Mouse (Mus musculus): ENCODE measurements at regions not wholly inside any gene's neighbourhood (a gene's known extent, or its start where the extent isn't known, plus 50 kb on each side); places are given as distances from the start of the nearest gene placed in this dataset.

GRCm38 (mm10) chr13:70282731-70283130 lies 354.7 kb downstream of the Ice1 start:
- Histone ChIP-seq H3K9me3 (ENCODE audit: control insufficient read depth, low read length) (no peaks in the 10 kb centered on the region), H3K36me3 (ENCODE audit: control insufficient read depth, insufficient read depth, low read length) (no peaks in the 10 kb centered on the region), H3K27ac (replicated peaks; ENCODE audit: low read depth, low read length) (peak overlapping the region; percentile 13; the same call in 1 of the 2 replicates), H3K9ac (replicated peaks; ENCODE audit: low read length) (no peak overlapping the region), H3K27me3 (ENCODE audit: control insufficient read depth, insufficient read depth, low read length) (no peaks in the 10 kb centered on the region), H3K4me1 (ENCODE audit: control insufficient read depth, insufficient read depth, low read length) (peaks cover 8% of the 10 kb centered on the region), H3K4me2 (ENCODE audit: low read length) (no peak overlapping the region), H3K4me3 (replicated peaks; ENCODE audit: low read depth, low read length) (no peak overlapping the region)
- DNase-seq (no peak), ATAC-seq (ENCODE audit: low FRiP score, low TSS enrichment) (no peak)
- WGBS = 46% methylated on average over 4 of the region's 4 CpGs

GRCm38 (mm10) chr13:70283231-70283630 lies 354.2 kb downstream of the Ice1 start:
- Histone ChIP-seq H3K36me3 (ENCODE audit: control insufficient read depth, insufficient read depth, low read length) (no peaks in the 10 kb centered on the region), H3K4me2 (ENCODE audit: low read length) (no peak overlapping the region), H3K9ac (replicated peaks; ENCODE audit: low read length) (no peak overlapping the region), H3K27ac (replicated peaks; ENCODE audit: low read depth, low read length) (peak overlapping the region; percentile 13; the same call in 1 of the 2 replicates), H3K9me3 (ENCODE audit: control insufficient read depth, low read length) (no peaks in the 10 kb centered on the region), H3K4me3 (replicated peaks; ENCODE audit: low read depth, low read length) (no peak overlapping the region), H3K27me3 (ENCODE audit: control insufficient read depth, insufficient read depth, low read length) (no peaks in the 10 kb centered on the region), H3K4me1 (ENCODE audit: control insufficient read depth, insufficient read depth, low read length) (peaks cover 7% of the 10 kb centered on the region)
- ATAC-seq (ENCODE audit: low FRiP score, low TSS enrichment) = no peak
- no peak for DNase-seq
- 37% methylated on average over 5 of the region's 5 CpGs for WGBS

DNA sequence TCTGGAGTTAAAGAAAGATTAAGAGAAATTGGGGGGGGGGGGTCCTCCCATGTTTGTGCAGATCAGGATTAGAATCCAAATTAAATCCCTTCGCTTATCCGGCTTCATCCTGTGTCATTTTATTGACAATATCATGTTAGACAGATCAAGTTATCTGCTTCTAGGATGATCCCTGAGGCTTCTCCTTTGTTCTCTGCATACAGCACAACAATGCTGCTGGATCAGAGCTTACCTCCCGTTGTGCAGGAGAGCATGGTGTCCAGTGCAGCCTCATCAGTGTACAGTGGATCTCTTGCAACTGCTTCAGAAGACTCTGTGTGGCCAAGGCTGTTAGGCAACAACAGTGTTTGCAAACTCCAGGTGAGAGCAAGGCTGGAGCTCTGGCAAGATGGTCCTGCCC lies 344.7 kb downstream of the Ice1 start:
- H3K27ac ChIP-seq (replicated peaks; ENCODE audit: low read depth, low read length) = no peak overlapping the region
- H3K4me3 ChIP-seq (replicated peaks; ENCODE audit: low read depth, low read length) = no peak overlapping the region
- no peak overlapping the region for H3K9ac ChIP-seq (replicated peaks; ENCODE audit: low read length)
- peak; percentile 64 for DNase-seq
- no peaks in the 10 kb centered on the region for H3K36me3 ChIP-seq (ENCODE audit: control insufficient read depth, insufficient read depth, low read length)
- no peaks in the 10 kb centered on the region for H3K27me3 ChIP-seq (ENCODE audit: control insufficient read depth, insufficient read depth, low read length)
- WGBS = 14% methylated on average over 3 of the region's 3 CpGs
- H3K9me3 ChIP-seq (ENCODE audit: control insufficient read depth, low read length) = peaks cover 1% of the 10 kb centered on the region; the same call in 1 of the 2 replicates
- H3K4me2 ChIP-seq (ENCODE audit: low read length) = no peak overlapping the region
- no peaks in the 10 kb centered on the region; the same call in 1 of the 2 replicates for H3K4me1 ChIP-seq (ENCODE audit: control insufficient read depth, insufficient read depth, low read length)
- no peak for ATAC-seq (ENCODE audit: low FRiP score, low TSS enrichment)

GRCm38 (mm10) chr13:70303953-70304525 lies 333.4 kb downstream of the Ice1 start:
- no peak overlapping the region for H3K4me3 ChIP-seq (replicated peaks; ENCODE audit: low read depth, low read length)
- H3K9me3 ChIP-seq (ENCODE audit: control insufficient read depth, low read length) = no peaks in the 10 kb centered on the region
- ATAC-seq (ENCODE audit: low FRiP score, low TSS enrichment) (no peak), DNase-seq (no peak)
- no peak overlapping the region for H3K9ac ChIP-seq (replicated peaks; ENCODE audit: low read length)
- 66% methylated on average over 5 of the region's 5 CpGs for WGBS
- H3K4me2 ChIP-seq (ENCODE audit: low read length) = no peak overlapping the region
- H3K36me3 ChIP-seq (ENCODE audit: control insufficient read depth, insufficient read depth, low read length) = no peaks in the 10 kb centered on the region
- no peaks in the 10 kb centered on the region for H3K4me1 ChIP-seq (ENCODE audit: control insufficient read depth, insufficient read depth, low read length)
- H3K27me3 ChIP-seq (ENCODE audit: control insufficient read depth, insufficient read depth, low read length) = no peaks in the 10 kb centered on the region
- no peak overlapping the region for H3K27ac ChIP-seq (replicated peaks; ENCODE audit: low read depth, low read length)

- H3K4me1 ChIP-seq (ENCODE audit: control insufficient read depth, insufficient read depth, low read length) = peaks cover 13% of the 10 kb centered on the region
- no peak overlapping the region for H3K4me2 ChIP-seq (ENCODE audit: low read length)
- DNase-seq = peak; percentile 26
- H3K27ac ChIP-seq (replicated peaks; ENCODE audit: low read depth, low read length) = no peak overlapping the region
- no peak overlapping the region for H3K9ac ChIP-seq (replicated peaks; ENCODE audit: low read length)
- no peak; the same call in 1 of the 2 replicates for ATAC-seq (ENCODE audit: low FRiP score, low TSS enrichment)
- no peak overlapping the region for H3K4me3 ChIP-seq (replicated peaks; ENCODE audit: low read depth, low read length)
- no peaks in the 10 kb centered on the region for H3K27me3 ChIP-seq (ENCODE audit: control insufficient read depth, insufficient read depth, low read length)
- WGBS = 27% methylated on average over 2 of the region's 2 CpGs
- no peaks in the 10 kb centered on the region for H3K36me3 ChIP-seq (ENCODE audit: control insufficient read depth, insufficient read depth, low read length)
- no peaks in the 10 kb centered on the region for H3K9me3 ChIP-seq (ENCODE audit: control insufficient read depth, low read length)
Observed at GRCm38 (mm10) chr13:70310516-70310915, 326.9 kb downstream of the Ice1 start.

- ATAC-seq (ENCODE audit: low FRiP score, low TSS enrichment) = no peak
- no peaks in the 10 kb centered on the region for H3K27me3 ChIP-seq (ENCODE audit: control insufficient read depth, insufficient read depth, low read length)
- H3K36me3 ChIP-seq (ENCODE audit: control insufficient read depth, insufficient read depth, low read length) = no peaks in the 10 kb centered on the region
- no peak overlapping the region for H3K4me3 ChIP-seq (replicated peaks; ENCODE audit: low read depth, low read length)
- peaks cover 13% of the 10 kb centered on the region for H3K4me1 ChIP-seq (ENCODE audit: control insufficient read depth, insufficient read depth, low read length)
- WGBS = 45% methylated on average over 14 of the region's 14 CpGs
- H3K9ac ChIP-seq (replicated peaks; ENCODE audit: low read length) = no peak overlapping the region
- H3K9me3 ChIP-seq (ENCODE audit: control insufficient read depth, low read length) = no peaks in the 10 kb centered on the region
- peak; percentile 65 for DNase-seq
- H3K27ac ChIP-seq (replicated peaks; ENCODE audit: low read depth, low read length) = no peak overlapping the region
- peak overlapping the region; percentile 17; the same call in 1 of the 2 replicates for H3K4me2 ChIP-seq (ENCODE audit: low read length)
Observed at GRCm38 (mm10) chr13:70311226-70312055, 326.0 kb downstream of the Ice1 start.

DNA sequence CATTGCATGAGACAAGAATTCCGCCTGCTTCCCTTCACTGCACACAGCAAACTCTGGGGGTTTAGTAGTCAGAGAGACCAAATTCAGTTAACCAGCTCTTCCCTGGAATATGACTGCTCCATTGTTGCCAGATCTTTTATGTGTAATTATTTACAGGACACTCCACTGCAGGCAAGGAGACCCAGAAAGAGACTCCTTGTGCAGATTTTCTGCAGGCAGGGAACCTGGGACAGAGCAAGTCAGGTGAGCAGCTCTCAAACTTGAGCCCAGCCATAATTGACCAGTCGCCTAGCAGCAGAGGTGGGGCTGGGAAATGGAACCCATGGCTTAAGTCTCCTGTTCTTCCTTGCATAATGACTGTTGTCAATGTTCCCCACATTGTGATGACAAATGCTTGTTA lies 324.2 kb downstream of the Ice1 start:
- 71% methylated on average over 2 of the region's 2 CpGs for WGBS

GRCm38 (mm10) chr13:70323537-70323936 lies 313.9 kb downstream of the Ice1 start:
- H3K4me1 ChIP-seq (ENCODE audit: control insufficient read depth, insufficient read depth, low read length) = 0 out of 2 replicates have a peak, but pooled peaks cover 5% of the 10 kb centered on the region
- H3K27ac ChIP-seq (replicated peaks; ENCODE audit: low read depth, low read length) = no peak overlapping the region
- peak; percentile 65 for DNase-seq
- H3K27me3 ChIP-seq (ENCODE audit: control insufficient read depth, insufficient read depth, low read length) = no peaks in the 10 kb centered on the region
- H3K4me2 ChIP-seq (ENCODE audit: low read length) = no peak overlapping the region
- peak; percentile 58; the same call in 1 of the 2 replicates for ATAC-seq (ENCODE audit: low FRiP score, low TSS enrichment)
- no peak overlapping the region for H3K9ac ChIP-seq (replicated peaks; ENCODE audit: low read length)
- no peaks in the 10 kb centered on the region for H3K36me3 ChIP-seq (ENCODE audit: control insufficient read depth, insufficient read depth, low read length)
- WGBS = 32% methylated on average over 1 of the region's 1 CpGs
- no peaks in the 10 kb centered on the region for H3K9me3 ChIP-seq (ENCODE audit: control insufficient read depth, low read length)
- H3K4me3 ChIP-seq (replicated peaks; ENCODE audit: low read depth, low read length) = no peak overlapping the region

More for the DNA sequence above, 324.2 kb downstream of the Ice1 start:
- no peaks in the 10 kb centered on the region for H3K36me3 ChIP-seq (ENCODE audit: control insufficient read depth, insufficient read depth, low read length)
- no peak for DNase-seq
- H3K9me3 ChIP-seq (ENCODE audit: control insufficient read depth, low read length) = no peaks in the 10 kb centered on the region
- no peak overlapping the region for H3K9ac ChIP-seq (replicated peaks; ENCODE audit: low read length)
- no peak overlapping the region for H3K27ac ChIP-seq (replicated peaks; ENCODE audit: low read depth, low read length)
- H3K27me3 ChIP-seq (ENCODE audit: control insufficient read depth, insufficient read depth, low read length) = no peaks in the 10 kb centered on the region
- ATAC-seq (ENCODE audit: low FRiP score, low TSS enrichment) = no peak
- H3K4me2 ChIP-seq (ENCODE audit: low read length) = no peak overlapping the region
- H3K4me1 ChIP-seq (ENCODE audit: control insufficient read depth, insufficient read depth, low read length) = peaks cover 13% of the 10 kb centered on the region
- H3K4me3 ChIP-seq (replicated peaks; ENCODE audit: low read depth, low read length) = no peak overlapping the region

Data from midbrain, embryonic 14.5 days (tissue).